Mouse (Mus musculus) megakaryocyte, embryonic 14.5 days (primary cell): ENCODE measurements around the gene Ddx5.

ENCODE experiments used
- FLI1 ChIP-seq: IDR thresholded peaks from 2 replicates; pipeline ENCODE4 v1.6.1; 2012; ENCODE audit warnings: low read length, inconsistent platforms, mixed read lengths
- GATA1 ChIP-seq: IDR thresholded peaks from 3 replicates; pipeline ENCODE4 v1.6.1; 2012; ENCODE audit warnings: mixed read lengths, low read length, inconsistent platforms, borderline replicate concordance

- no peak for TF ChIP-seq GATA1
- no peak for TF ChIP-seq FLI1
These were observed 33.4 kb downstream of the Ddx5 start for GRCm38 (mm10) chr11:106755583-106755982.
